Mouse (Mus musculus) CH12.LX (cell line): ENCODE measurements around the gene Slc35e1. TPM values are rescaled to one million over a fixed set of nuclear protein-coding genes. Genes with fewer than 3 reads are reported as not detected.

Source experiments
- DNase-seq: peaks from one replicate; pipeline ENCODE4 v3.0.0-alpha.2; 2013; ENCODE audit errors: extremely low read depth
- H3K27ac ChIP-seq: 2 replicates; pipeline ENCODE4 v1.5.1; 2012; ENCODE audit warnings: low read depth, mild to moderate bottlenecking, control low read depth, moderate library complexity; ENCODE audit not compliant: insufficient read depth
- H3K27me3 ChIP-seq: replicated peaks from 2 replicates; pipeline ENCODE3; 2012; ENCODE audit warnings: inconsistent platforms
- H3K36me3 ChIP-seq, 2 experiments: replicated peaks in 1 of 2; 2 replicates each; pipeline versions ENCODE3 to v1.6.1; 2012; ENCODE audit warnings: inconsistent platforms in 1 of 2, low read length in 1 of 2, mild to moderate bottlenecking in 1 of 2, mixed read lengths in 1 of 2, moderate library complexity in 1 of 2; ENCODE audit not compliant: control insufficient read depth in 1 of 2, insufficient read depth in 1 of 2
- H3K4me1 ChIP-seq, 2 experiments: 2 replicates each; pipeline ENCODE4 v1.6.1; 2012; ENCODE audit warnings: inconsistent platforms in 1 of 2, moderate library complexity in 1 of 2; ENCODE audit not compliant: insufficient read depth in 2 of 2, control insufficient read depth in 1 of 2
- H3K4me2 ChIP-seq: 2 replicates; pipeline ENCODE4 v1.6.1; 2012; ENCODE audit warnings: low read depth, mild to moderate bottlenecking, control low read depth; ENCODE audit not compliant: poor library complexity, insufficient read depth, severe bottlenecking
- H3K4me3 ChIP-seq, 3 experiments: fragments of 150-350 bp in 1 of 3; sonication (generic) in 1 of 3; replicated peaks in 1 of 3; 2 replicates each; pipeline versions ENCODE3 to v1.5.1; 2011 to 2012; ENCODE audit warnings: low read depth in 2 of 3, low read length in 2 of 3, mild to moderate bottlenecking in 2 of 3, moderate library complexity in 2 of 3, control low read depth in 1 of 3, improper control_type of control experiment in 1 of 3, inconsistent platforms in 1 of 3, mixed read lengths in 1 of 3; ENCODE audit not compliant: poor library complexity in 1 of 3
- H3K79me2 ChIP-seq: replicated peaks from 2 replicates; pipeline ENCODE4 v1.6.1; 2012; ENCODE audit warnings: mild to moderate bottlenecking, moderate library complexity; ENCODE audit not compliant: control insufficient read depth, poor library complexity, insufficient read depth, severe bottlenecking; ENCODE audit errors: extremely low read depth
- H3K9ac ChIP-seq: 2 replicates; pipeline ENCODE4 v1.6.1; 2012; ENCODE audit warnings: low read depth, mild to moderate bottlenecking, control low read depth, moderate library complexity; ENCODE audit not compliant: insufficient read depth
- H3K9me3 ChIP-seq: replicated peaks from 2 replicates; pipeline ENCODE3; 2012; ENCODE audit warnings: low read length, inconsistent platforms, mixed read lengths
- E2F4 ChIP-seq: IDR thresholded peaks from 2 replicates; pipeline ENCODE4 v1.6.1; 2011; ENCODE audit warnings: low read depth, low read length, improper control_type of control experiment; ENCODE audit not compliant: insufficient replicate concordance
- ELF1 ChIP-seq: IDR thresholded peaks from 2 replicates; pipeline ENCODE4 v1.6.1; 2014; ENCODE audit warnings: low read depth, mild to moderate bottlenecking, inconsistent platforms, low read length, improper control_type of control experiment
- ETS1 ChIP-seq: conservative IDR thresholded peaks from 2 replicates; pipeline ENCODE4 v1.6.1; 2012; ENCODE audit warnings: low read depth, mild to moderate bottlenecking, inconsistent platforms, low read length, improper control_type of control experiment, moderate library complexity
- JUN ChIP-seq: IDR thresholded peaks from 2 replicates; pipeline ENCODE4 v1.6.1; 2011; ENCODE audit warnings: low read depth, mild to moderate bottlenecking, low read length, improper control_type of control experiment, moderate library complexity; ENCODE audit not compliant: insufficient read depth
- KAT2A ChIP-seq: IDR thresholded peaks from 2 replicates; pipeline ENCODE4 v1.6.1; 2012; ENCODE audit warnings: low read length, improper control_type of control experiment, inconsistent platforms; ENCODE audit not compliant: insufficient replicate concordance
- MAFK ChIP-seq: IDR thresholded peaks from 2 replicates; pipeline ENCODE4 v1.6.1; 2011; ENCODE audit warnings: low read length, improper control_type of control experiment; ENCODE audit not compliant: insufficient replicate concordance
- MAZ ChIP-seq: IDR thresholded peaks from 2 replicates; pipeline ENCODE4 v1.6.1; 2012; ENCODE audit warnings: low read depth, mild to moderate bottlenecking, inconsistent platforms, low read length, improper control_type of control experiment, moderate library complexity
- MEF2A ChIP-seq: IDR thresholded peaks from 2 replicates; pipeline ENCODE4 v1.6.1; 2014; ENCODE audit warnings: low read depth, mild to moderate bottlenecking, inconsistent platforms, low read length, improper control_type of control experiment, borderline replicate concordance
- NELFE ChIP-seq: IDR thresholded peaks from 2 replicates; pipeline ENCODE4 v1.6.1; 2011; ENCODE audit warnings: low read depth, low read length, improper control_type of control experiment
- NRF1 ChIP-seq: IDR thresholded peaks from 2 replicates; pipeline ENCODE4 v1.6.1; 2014; ENCODE audit warnings: low read depth, mild to moderate bottlenecking, inconsistent platforms, low read length, improper control_type of control experiment, moderate library complexity
- PAX5 ChIP-seq: IDR thresholded peaks from 2 replicates; pipeline ENCODE4 v1.6.1; 2012; ENCODE audit warnings: low read length, inconsistent platforms, mixed read lengths
- POLR2A ChIP-seq: IDR thresholded peaks from 2 replicates; pipeline ENCODE4 v1.6.1; 2011; ENCODE audit warnings: low read depth, mild to moderate bottlenecking, improper control_type of control experiment, low read length
- POLR2AphosphoS2 ChIP-seq: IDR thresholded peaks from 2 replicates; pipeline ENCODE4 v1.6.1; 2011; ENCODE audit warnings: low read depth, low read length, improper control_type of control experiment
- SIN3A ChIP-seq: IDR thresholded peaks from 2 replicates; pipeline ENCODE4 v1.6.1; 2012; ENCODE audit warnings: low read length, improper control_type of control experiment, inconsistent platforms
- SMC3 ChIP-seq: IDR thresholded peaks from 2 replicates; pipeline ENCODE4 v1.6.1; 2011; ENCODE audit warnings: low read depth, low read length, improper control_type of control experiment
- TBP ChIP-seq: conservative IDR thresholded peaks from 2 replicates; pipeline ENCODE4 v1.6.1; 2011; ENCODE audit warnings: low read depth, low read length, improper control_type of control experiment
- TCF12 ChIP-seq: IDR thresholded peaks from 2 replicates; pipeline ENCODE4 v1.6.1; 2014; ENCODE audit warnings: low read depth, mild to moderate bottlenecking, inconsistent platforms, low read length, improper control_type of control experiment
- UBTF ChIP-seq: IDR thresholded peaks from 2 replicates; pipeline ENCODE4 v1.6.1; 2012; ENCODE audit warnings: low read depth, mild to moderate bottlenecking, inconsistent platforms, low read length, improper control_type of control experiment, moderate library complexity
- USF1 ChIP-seq: IDR thresholded peaks from 2 replicates; pipeline ENCODE4 v1.6.1; 2014; ENCODE audit warnings: low read depth, mild to moderate bottlenecking, inconsistent platforms, low read length, improper control_type of control experiment
- ZKSCAN1 ChIP-seq: IDR thresholded peaks from 2 replicates; pipeline ENCODE4 v1.6.1; 2012; ENCODE audit warnings: low read depth, inconsistent platforms, low read length, improper control_type of control experiment, borderline replicate concordance
- ZNF384 ChIP-seq: IDR thresholded peaks from 2 replicates; pipeline ENCODE4 v1.6.1; 2012; ENCODE audit warnings: low read depth, low read length, improper control_type of control experiment, inconsistent platforms
- dilution Hi-C: fragments of 300-500 bp; cut with MboI; formaldehyde crosslinking; loops from 2 replicates; pipeline ENCODE4 v1.14.3; 2020; ENCODE audit warnings: low sequenced_read_pairs; ENCODE audit not compliant: extremely low pct_unique_long_range_greater_than_20kb, extremely low pct_ligation_motif_present
- in situ Hi-C: fragments of 300-500 bp; cut with MboI; formaldehyde crosslinking; loops from 3 replicates; pipeline ENCODE4 v1.14.3; 2019; ENCODE audit warnings: low sequenced_read_pairs, low pct_ligation_motif_present, low pct_unique_long_range_greater_than_20kb, mixed read lengths
- polyA plus RNA-seq: library from polyadenylated mRNA; unstranded; fragments of >175 nt; gene quantifications from 2 replicates; pipeline ENCODE4 v1.2.1, GENCODE M21; 2012; ENCODE audit warnings: low read depth; ENCODE audit not compliant: insufficient read length
- total RNA-seq, 2 experiments: library from RNA; depleted of rRNA; stranded (reverse); fragments of 300-350 nt in 1 of 2; fragments of >200 nt in 1 of 2; gene quantifications; 2 replicates each; pipeline ENCODE4 v1.2.3; 2012 to 2014

Gene Slc35e1
- total and polyA plus RNA-seq, 3 experiments = 19.8 to 28.7 (median 27.2) TPM

DNA sequence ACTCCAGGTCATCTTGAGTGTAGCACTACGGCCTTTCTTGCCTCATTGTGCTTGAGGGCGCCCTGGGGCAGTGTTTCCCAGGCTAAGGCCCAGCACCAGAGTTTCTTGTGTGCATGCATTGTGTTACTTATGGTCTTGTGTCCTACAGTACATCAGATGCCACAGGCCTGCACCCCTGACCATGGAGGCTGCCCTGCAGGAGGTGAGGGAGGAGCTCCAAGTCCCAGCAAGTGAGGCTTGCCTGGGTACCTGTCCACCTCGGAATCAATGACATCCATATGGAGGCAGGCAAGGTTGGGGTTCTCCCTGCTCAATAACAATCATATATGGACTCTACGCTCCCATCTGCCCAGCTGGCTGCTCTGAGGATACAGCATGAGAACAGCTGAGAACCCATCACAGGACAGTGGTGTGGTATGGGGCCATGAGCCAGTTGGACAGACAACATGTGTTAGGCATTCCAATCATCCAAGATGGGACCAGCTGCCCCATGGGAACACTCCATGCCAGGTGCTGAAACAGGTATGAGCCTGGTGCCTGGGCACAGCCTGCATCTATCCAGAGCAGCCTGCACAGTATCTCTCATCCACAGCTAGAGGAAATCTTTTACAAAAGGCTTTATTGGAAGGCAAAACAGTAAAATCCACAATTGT is 32.4 kb downstream of the Slc35e1 start:
- no peak for TF ChIP-seq SMC3
- no peak for TF ChIP-seq ETS1
- TF ChIP-seq MEF2A = no peak
- TF ChIP-seq PAX5 = no peak
- TF ChIP-seq UBTF = no peak
- no peak for TF ChIP-seq SIN3A
- TF ChIP-seq MAZ = no peak
- no peak for TF ChIP-seq JUN
- TF ChIP-seq TBP = no peak
- TF ChIP-seq ZNF384 = no peak
- no peak for TF ChIP-seq TCF12
- Histone ChIP-seq H3K4me1 (no peaks in the 10 kb centered on the region; a peak in 1 of 4 replicates), H3K27me3 (no peaks in the 10 kb centered on the region), H3K4me3 (no peak overlapping the region), H3K9ac (no peak overlapping the region), H3K9me3 (no peaks in the 10 kb centered on the region), H3K79me2 (no peaks in the 10 kb centered on the region), H3K36me3 (peaks cover 72 to 92% of the 10 kb centered on the region in 2 experiments), H3K27ac (no peak overlapping the region), H3K4me2 (no peak overlapping the region)
- dilution Hi-C loops (no loop called here), in situ Hi-C loops (no loop called here)
- DNase-seq = no peak

DNA sequence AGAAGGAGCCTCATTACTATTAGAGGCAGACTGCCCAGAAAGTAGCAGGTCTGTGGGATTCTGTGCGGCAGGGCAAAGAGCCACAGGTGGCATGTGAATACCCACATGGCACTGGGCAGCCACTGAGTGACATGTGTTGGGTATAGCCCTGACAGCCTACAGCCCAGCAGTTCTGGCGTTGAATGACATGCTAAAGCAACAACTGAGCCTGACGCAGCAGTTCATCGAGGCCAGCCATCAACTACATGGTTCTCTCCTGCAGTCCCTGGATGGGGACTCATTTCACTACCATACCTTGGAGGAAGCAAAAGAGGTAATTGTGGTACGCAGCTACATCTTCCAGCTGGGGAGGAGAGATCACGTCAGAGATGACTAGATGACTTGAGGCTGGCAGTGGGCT is 34.0 kb downstream of the Slc35e1 start:
- H3K27me3 ChIP-seq = no peaks in the 10 kb centered on the region
- no peak overlapping the region for H3K4me2 ChIP-seq
- H3K79me2 ChIP-seq = no peaks in the 10 kb centered on the region
- H3K36me3 ChIP-seq = peaks cover 67 to 92% of the 10 kb centered on the region in 2 experiments
- peaks cover 6% of the 10 kb centered on the region for H3K9me3 ChIP-seq
- no peak overlapping the region for H3K27ac ChIP-seq
- in situ Hi-C loops (no loop called here), dilution Hi-C loops (no loop called here)
- H3K4me1 ChIP-seq = no peaks in the 10 kb centered on the region; a peak in 1 of 4 replicates
- H3K4me3 ChIP-seq = no peak overlapping the region
- TF ChIP-seq POLR2AphosphoS2 (no peak), ZKSCAN1 (no peak), USF1 (no peak), NRF1 (no peak), TCF12 (no peak), POLR2A (no peak), MAFK (no peak), KAT2A (no peak), ELF1 (no peak), SIN3A (no peak), E2F4 (no peak), NELFE (no peak)
- H3K9ac ChIP-seq = no peak overlapping the region
- no peak for DNase-seq
